Mouse (Mus musculus) cerebellum, adult 9-10 months (tissue): ENCODE measurements at regions not wholly inside any gene's neighbourhood (a gene's known extent, or its start where the extent isn't known, plus 50 kb on each side); places are given as distances from the start of the nearest gene placed in this dataset.
A peak's percentile ranks its signal among the peaks of the same experiment; 100 is the strongest.

Source experiments
- DNase-seq: peaks from one replicate; pipeline ENCODE4 v3.0.0; 2022

- DNase-seq, result no peak
Observed at GRCm38 (mm10) chr3:43339101-43339500, 1596.7 kb downstream of the D3Ertd751e start.

GRCm38 (mm10) chr3:43342928-43343327 is 1600.5 kb downstream of the D3Ertd751e start:
- DNase-seq, result peak; percentile 1

DNA sequence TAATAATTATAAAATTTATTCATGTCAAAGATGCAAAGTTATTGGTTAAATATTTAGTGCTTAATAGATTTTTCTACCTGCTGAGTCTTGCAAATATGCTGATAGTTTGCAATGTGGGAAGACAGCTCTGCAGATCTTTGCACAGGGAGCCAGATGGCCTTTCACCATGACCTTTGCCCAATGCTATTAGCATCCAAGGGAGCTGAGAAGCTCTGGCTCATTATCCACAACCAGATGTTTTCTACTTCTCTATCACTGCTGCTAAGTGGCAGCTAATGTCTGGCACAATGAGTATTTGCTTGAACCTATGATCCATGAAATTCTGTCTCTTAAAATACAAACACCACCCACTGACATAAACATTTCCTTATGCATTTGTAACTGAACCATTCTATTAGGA is 1610.4 kb downstream of the D3Ertd751e start:
- DNase-seq, result no peak

DNA sequence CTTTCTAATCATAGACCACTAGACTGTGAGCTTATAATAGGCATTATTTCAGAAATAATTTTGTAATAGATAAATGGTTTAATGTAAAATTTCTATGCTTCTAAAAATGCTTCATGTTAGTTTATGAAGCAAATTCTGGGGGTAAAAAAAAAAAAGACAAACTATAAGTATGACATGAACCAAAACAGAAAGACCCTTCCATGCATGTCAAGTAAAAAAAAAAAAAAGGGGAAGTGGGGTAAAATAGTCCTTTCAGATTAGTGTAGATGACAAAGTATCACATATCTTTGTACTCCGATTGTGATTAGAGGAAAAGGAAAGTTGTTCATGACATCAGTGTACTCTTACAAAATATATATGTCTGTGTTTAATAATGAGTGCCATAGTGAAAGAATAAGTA is 1616.1 kb downstream of the D3Ertd751e start:
- DNase-seq, result no peak

- no peak for DNase-seq
Observed at GRCm38 (mm10) chr3:43399893-43400292, 1657.5 kb downstream of the D3Ertd751e start.

- DNase-seq, result no peak
Observed at GRCm38 (mm10) chr3:43424886-43425285, 1682.5 kb downstream of the D3Ertd751e start.

GRCm38 (mm10) chr3:43426672-43427071 is 1684.3 kb downstream of the D3Ertd751e start:
- DNase-seq, result no peak

- DNase-seq, result no peak
Observed at GRCm38 (mm10) chr3:43461541-43462109, 1719.2 kb downstream of the D3Ertd751e start.
